Mouse (Mus musculus) liver, postnatal 0 days (tissue): ENCODE results near the gene Glud1.

Source experiments
- CTCF ChIP-seq: sonication (generic); IDR thresholded peaks from 2 replicates; pipeline ENCODE4 v1.5.1; 2016; ENCODE audit warnings: antibody characterized with exemption, low read depth
- EP300 ChIP-seq: IDR thresholded peaks from 2 replicates; pipeline ENCODE4 v1.6.1; 2016; ENCODE audit warnings: antibody characterized with exemption, low read depth, mild to moderate bottlenecking

GRCm38 (mm10) chr14:34348301-34348700, 37.8 kb downstream of the Glud1 start:
- TF ChIP-seq CTCF (no peak), EP300 (no peak)
